Mouse (Mus musculus): ENCODE data around the gene Wbp2.

The Wbp2 gene

DNA sequence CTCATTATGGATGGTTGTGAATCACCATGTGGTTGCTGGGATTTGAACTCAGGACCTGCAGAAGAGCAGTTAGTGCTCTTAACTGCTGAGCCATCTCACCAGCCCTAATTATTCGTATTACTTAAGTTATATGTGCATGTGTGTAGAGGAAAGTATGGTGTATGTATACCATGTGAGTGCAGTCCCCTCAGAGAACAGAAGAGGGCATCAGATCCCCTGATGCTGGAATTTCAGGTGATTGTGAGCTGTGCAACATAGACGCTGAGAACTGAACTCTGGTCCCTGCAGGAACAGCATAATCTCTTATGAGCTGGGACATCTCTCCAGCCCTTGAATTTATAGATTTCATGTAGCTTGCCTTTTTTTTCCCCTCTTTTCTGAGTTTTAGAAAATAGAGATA lies 45.0 kb downstream of the Wbp2 start:
- in situ Hi-C loops (cut with MboI; ENCODE audit: unreplicated experiment in 2 of 2) = no loop called here

DNA sequence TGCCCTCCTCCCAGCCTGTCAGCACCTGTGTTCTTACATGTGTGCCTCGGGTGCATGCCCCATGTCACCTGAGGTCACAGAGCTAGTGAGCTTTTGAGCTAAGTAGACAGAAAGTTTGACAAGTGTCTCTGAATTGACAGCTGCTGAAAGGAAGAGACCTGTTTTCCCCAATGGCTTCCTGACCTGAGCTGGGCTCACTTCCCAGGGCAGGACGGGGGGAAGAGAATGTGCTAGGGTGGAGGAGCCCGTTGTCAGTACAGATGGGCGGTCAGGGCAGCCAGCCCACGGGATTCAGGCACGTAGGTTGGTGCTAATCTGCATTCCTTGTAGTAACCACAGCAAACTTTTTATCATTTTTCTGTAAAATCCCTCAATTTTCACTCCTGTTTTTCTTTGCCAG lies 46.2 kb downstream of the Wbp2 start:
- in situ Hi-C loops (cut with MboI; ENCODE audit: unreplicated experiment in 2 of 2) = no loop called here

DNA sequence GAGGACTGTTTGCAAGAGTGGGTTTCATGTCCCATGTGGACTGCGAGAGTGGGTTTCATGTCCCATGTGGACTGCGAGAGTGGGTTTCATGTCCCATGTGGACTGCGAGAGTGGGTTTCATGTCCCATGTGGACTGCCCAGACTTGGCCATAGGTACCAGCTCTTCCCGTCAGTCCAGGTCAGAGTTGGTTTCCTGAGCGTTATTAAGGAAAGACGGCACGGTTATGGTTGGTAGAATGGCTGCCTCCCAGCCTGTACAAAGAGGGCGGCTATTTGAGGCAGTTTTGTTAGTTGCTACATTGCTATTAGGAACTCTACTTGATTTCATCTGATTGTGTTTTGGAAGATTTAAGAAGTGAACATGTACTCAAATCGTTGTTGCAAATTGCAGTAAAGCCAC lies 49.0 kb downstream of the Wbp2 start:
- in situ Hi-C loops (cut with MboI; ENCODE audit: unreplicated experiment in 2 of 2) = no loop called here

DNA sequence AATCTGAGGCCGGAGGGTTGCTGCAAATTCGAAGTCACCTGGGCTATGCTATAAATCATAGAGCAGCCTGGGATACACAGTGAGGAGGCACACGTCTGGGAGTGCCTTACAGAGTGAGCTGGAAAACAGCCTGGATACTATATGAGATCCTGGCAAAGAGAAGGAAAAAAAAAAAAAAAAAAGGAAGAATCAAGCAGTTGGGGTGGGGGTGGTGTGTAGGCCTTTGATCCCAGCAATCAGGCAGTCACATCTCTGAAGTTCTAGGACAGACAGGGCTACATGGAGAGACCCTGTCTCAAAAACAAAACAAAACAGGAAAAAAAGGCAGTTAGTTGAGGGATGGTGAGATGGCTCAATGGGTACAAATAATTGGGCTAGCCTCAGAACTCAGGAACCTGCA lies 50.1 kb downstream of the Wbp2 start:
- in situ Hi-C loops (cut with MboI; ENCODE audit: unreplicated experiment in 2 of 2) = no loop called here

- in situ Hi-C loops (cut with MboI; ENCODE audit: unreplicated experiment in 2 of 2) = loop anchor here (5.0 kb wide), 1 partner anchor 38 kb away; no protein-coding TSS in a partner anchor
Measured at GRCm38 (mm10) chr11:116034584-116034983, 52.2 kb downstream of the Wbp2 start.

DNA sequence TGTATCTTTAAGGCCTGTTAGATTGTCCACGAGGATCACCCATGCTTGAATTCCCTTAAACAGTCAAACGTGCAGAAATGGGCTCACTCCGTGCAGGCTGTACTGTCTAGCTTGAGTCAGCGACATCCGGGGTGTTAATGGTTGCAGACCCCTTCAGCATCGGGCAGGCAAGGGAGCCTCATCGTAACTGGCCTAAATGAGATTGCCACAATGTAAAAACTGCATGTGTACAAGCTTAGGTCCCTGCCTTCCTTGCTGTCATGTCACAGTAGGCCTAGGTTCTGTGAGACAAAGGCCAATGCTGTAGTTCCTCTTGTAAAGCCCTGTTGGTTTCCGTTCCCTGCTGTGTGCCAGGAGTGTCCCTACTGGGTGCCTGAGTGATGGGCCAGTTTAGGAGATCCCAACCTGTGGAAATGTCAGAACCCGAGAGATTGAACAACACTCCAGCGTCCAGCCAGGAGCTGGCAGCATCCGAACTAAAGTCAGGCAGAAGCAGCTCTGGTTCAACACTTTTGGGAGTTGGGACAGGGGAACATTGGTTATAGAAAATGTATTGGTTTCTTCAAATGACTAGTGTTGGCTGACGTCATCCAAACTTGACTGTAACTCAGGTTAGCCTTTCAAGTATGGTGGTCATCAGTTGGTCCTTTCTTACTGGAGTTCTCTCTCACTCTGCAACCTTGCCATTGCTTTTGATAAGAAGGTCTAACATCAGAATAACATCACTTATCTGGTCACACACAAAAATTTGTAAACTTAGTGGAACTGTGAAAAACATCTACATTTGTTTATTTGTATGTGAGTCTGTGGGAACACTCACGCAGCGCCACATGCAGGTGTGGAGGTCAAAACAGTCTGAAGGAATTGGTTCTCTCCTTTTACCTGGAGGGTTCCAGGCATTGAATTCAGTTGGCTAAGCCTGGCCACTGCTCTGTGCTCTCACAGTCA lies 55.6 kb downstream of the Wbp2 start:
- in situ Hi-C loops (cut with MboI; ENCODE audit: unreplicated experiment in 2 of 2) = loop anchor here (5.0 kb wide), 1 partner anchor 41 kb away; no protein-coding TSS in a partner anchor

DNA sequence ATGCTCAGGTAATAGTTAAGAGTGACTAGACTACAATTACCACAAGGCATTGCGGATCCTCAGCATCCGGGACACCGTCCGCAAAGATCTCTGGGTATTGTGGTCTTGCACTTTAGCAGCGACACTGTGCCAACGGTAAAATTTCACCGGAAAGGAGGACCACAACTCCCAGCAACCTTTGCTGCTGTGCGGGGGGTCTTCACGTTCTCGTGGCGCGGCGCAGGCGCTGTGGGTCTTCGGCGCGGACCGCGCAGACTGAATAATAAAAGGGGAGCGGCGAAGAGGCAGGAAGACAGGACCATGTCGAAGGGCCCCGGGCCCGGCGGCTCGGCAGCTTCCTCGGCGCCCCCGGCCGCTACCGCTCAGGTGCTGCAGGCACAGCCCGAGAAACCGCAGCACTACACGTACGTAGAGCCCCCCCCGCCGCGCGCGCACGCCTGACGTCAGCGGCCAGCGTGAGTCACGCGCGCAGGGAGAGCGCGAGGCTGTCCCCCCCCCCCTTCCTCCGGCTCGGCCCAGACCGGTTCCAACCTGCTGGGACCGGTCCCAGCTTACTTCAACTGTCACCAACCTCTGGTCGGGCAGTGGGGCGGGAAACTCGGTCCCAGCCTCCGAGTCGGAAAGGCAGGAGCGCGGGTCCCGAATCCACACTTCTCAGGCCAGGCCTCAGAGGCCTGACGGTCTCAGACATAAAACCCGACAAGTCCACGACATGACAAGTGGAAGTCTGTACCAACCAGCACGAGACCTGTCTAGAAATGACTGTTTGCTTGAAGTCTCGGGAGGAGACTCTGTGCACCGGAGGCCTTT lies 56.5 kb downstream of the Wbp2 start, which contains the start of gene Unk:
TSS of gene Unk (plus strand) at position 235 of the 810 bp plus-strand sequence.
- in situ Hi-C loops (cut with MboI; ENCODE audit: unreplicated experiment in 2 of 2) = loop anchor here (5.0 kb wide), 1 partner anchor 42 kb away; no protein-coding TSS in a partner anchor

GRCm38 (mm10) chr11:116029086-116029865 lies 57.5 kb downstream of the Wbp2 start:
- in situ Hi-C loops (cut with MboI; ENCODE audit: unreplicated experiment in 2 of 2) = loop anchor here in 1 of 2 experiments (5.0 to 10.0 kb wide), 2 partner anchors 103 to 816 kb away; partner anchors contain the start of genes Jmjd6, Mettl23 and Trim65
